Mouse (Mus musculus) midbrain, embryonic 11.5 days (tissue): Measurements from ENCODE around the gene Ndufa13. TPM values are rescaled to one million over a fixed set of nuclear protein-coding genes. Genes with fewer than 3 reads are reported as not detected.

ENCODE experiments used
- ATAC-seq: fragments of 200-750 bp; cut with Nextera tagmentation; 2 replicates; pipeline ENCODE4 v1.8.0; 2017; ENCODE audit warnings: moderate TSS enrichment, moderate library complexity; ENCODE audit not compliant: low FRiP score
- DNase-seq: peaks from one replicate; pipeline ENCODE4 v3.0.0; 2015; ENCODE audit warnings: low spot score; ENCODE audit errors: missing footprints
- H3K27ac ChIP-seq: fragments of 300-500 bp; sonication (generic); 2 replicates; pipeline ENCODE4 v1.5.1; 2014; ENCODE audit warnings: low read depth, low read length
- H3K27me3 ChIP-seq: fragments of 300-500 bp; sonication (generic); 2 replicates; pipeline ENCODE4 v1.6.1; 2014; ENCODE audit warnings: mild to moderate bottlenecking, low read length, moderate library complexity, mixed read lengths; ENCODE audit not compliant: control insufficient read depth, insufficient read depth
- H3K36me3 ChIP-seq: fragments of 300-500 bp; sonication (generic); 2 replicates; pipeline ENCODE4 v1.6.1; 2014; ENCODE audit warnings: mild to moderate bottlenecking, low read length, moderate library complexity, mixed read lengths; ENCODE audit not compliant: control insufficient read depth, insufficient read depth
- H3K4me1 ChIP-seq: fragments of 300-500 bp; sonication (generic); 2 replicates; pipeline ENCODE4 v1.6.1; 2014; ENCODE audit warnings: low read length; ENCODE audit not compliant: control insufficient read depth, insufficient read depth
- H3K4me2 ChIP-seq: fragments of 300-500 bp; sonication (generic); 2 replicates; pipeline ENCODE4 v1.6.1; 2014; ENCODE audit warnings: mild to moderate bottlenecking, moderate library complexity
- H3K4me3 ChIP-seq: fragments of 300-500 bp; sonication (generic); 2 replicates; pipeline ENCODE4 v1.5.1; 2014; ENCODE audit warnings: low read depth, low read length
- H3K9ac ChIP-seq: fragments of 300-500 bp; sonication (generic); 2 replicates; pipeline ENCODE4 v1.6.1; 2014; ENCODE audit warnings: low read length
- H3K9me3 ChIP-seq: fragments of 300-500 bp; sonication (generic); 2 replicates; pipeline ENCODE4 v1.6.1; 2016; ENCODE audit warnings: low read length; ENCODE audit not compliant: control insufficient read depth
- WGBS: fragments of 180-500 bp; shearing (Covaris S2); extraction: QIAGEN DNeasy Blood & Tissue Kit; methylation state at CpG from one replicate; pipeline ENCODE4 v1.1.7; 2014; 5-methylcytosine and 5-hydroxymethylcytosine counted together
- polyA plus RNA-seq: library from polyadenylated mRNA; unstranded; fragments of >200 nt; fragmentation: Nextera tagmentation; extraction: Ambion mirVana; gene quantifications from 2 replicates; pipeline ENCODE4 v1.2.1, GENCODE M21; 2014

Gene Ndufa13
- polyA plus RNA-seq, 1 experiment from 2014 or later = 172 TPM

DNA sequence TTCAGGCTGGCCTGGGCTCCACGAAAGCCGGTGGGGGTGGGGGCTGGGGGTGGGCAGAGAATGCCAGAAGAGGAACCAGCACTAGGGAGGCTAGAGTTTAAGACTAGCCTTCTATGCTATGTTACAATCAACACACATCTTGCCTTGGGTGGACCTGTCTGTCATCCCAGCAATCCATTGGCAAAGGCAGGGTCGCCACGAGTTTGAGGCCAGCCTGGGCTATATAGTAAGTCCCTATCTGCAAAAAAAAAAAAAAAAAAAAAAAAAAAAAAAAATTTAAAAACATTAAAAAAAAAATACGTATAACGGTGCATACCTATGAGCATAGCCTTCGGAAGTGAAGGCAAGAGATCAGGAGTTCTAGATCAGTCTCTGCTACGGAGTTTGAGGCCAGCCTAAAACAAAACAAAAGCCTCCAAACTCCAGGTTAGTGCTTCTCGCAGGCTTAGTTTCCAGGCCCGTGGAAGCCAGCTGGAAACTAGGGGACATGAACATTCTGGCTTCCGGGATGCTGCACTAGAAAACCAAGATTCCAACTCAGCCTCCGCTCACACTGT, 1.4 kb downstream of the Ndufa13 start:
- DNase-seq (no peak), ATAC-seq (0 out of 2 replicates have a peak, but pooled peaks have one; percentile 0)
- 24% methylated on average over 12 of the region's 12 CpGs for WGBS
- peak overlapping the region; percentile 76 for H3K27ac ChIP-seq
- H3K4me1 ChIP-seq = peaks cover 19% of the 10 kb centered on the region
- H3K9me3 ChIP-seq = no peaks in the 10 kb centered on the region
- H3K4me3 ChIP-seq = peak overlapping the region; percentile 77
- peak overlapping the region; percentile 85 for H3K9ac ChIP-seq
- no peaks in the 10 kb centered on the region for H3K27me3 ChIP-seq
- peak overlapping the region; percentile 57 for H3K4me2 ChIP-seq
- H3K36me3 ChIP-seq = no peaks in the 10 kb centered on the region

DNA sequence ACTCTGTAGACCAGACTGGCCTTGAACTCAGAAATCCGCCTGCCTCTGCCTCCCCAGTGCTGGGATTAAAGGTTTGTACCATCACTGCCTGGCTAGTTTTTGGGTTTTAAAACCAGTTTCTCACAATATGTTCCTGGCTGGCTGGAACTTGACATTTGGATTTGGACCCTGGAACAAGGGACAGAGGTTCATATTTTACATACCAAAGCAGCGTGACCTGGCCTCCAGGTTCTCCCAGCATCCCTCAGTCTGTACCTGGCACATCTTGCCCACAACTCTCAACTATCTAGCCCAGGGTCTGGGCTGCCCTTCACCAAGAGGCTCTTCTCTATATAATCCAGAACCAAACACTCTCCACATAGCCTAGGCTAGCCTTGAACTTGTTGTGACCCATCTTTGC, 2.5 kb downstream of the Ndufa13 start:
- WGBS = 91% methylated on average over 2 of the region's 2 CpGs
- H3K4me3 ChIP-seq = no peak overlapping the region
- ATAC-seq (no peak), DNase-seq (no peak)
- peaks cover 22% of the 10 kb centered on the region for H3K4me1 ChIP-seq
- no peak overlapping the region for H3K27ac ChIP-seq
- no peaks in the 10 kb centered on the region for H3K27me3 ChIP-seq
- H3K9ac ChIP-seq = no peak overlapping the region
- no peak overlapping the region for H3K4me2 ChIP-seq
- H3K9me3 ChIP-seq = no peaks in the 10 kb centered on the region
- H3K36me3 ChIP-seq = no peaks in the 10 kb centered on the region

DNA sequence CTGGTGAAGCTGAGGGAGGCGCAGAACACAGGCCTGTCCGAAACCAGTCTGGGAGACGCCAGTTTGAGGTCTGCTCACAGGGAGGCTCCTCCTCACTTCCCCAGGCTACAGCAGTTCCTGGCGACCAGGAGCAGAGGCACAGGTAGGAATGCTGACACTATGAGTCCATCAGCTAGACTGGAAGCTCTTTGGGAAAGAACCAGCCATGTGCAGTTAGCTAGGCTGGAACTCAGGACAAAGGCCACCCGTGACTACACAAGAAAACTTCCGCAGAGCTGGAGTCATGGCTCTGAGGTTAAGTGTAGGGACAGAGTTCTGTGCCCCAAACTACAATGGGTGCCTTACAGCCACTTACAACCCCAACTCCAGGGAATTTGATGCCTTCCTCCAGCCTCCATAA, 4.5 kb downstream of the Ndufa13 start:
- Histone ChIP-seq H3K27me3 (no peaks in the 10 kb centered on the region), H3K4me2 (no peak overlapping the region), H3K4me3 (no peak overlapping the region), H3K9me3 (no peaks in the 10 kb centered on the region), H3K4me1 (peaks cover 31% of the 10 kb centered on the region), H3K36me3 (no peaks in the 10 kb centered on the region; the same call in 1 of the 2 replicates), H3K27ac (no peak overlapping the region), H3K9ac (no peak overlapping the region; the same call in 1 of the 2 replicates)
- DNase-seq (no peak), ATAC-seq (no peak)
- 88% methylated on average over 6 of the region's 6 CpGs for WGBS

DNA sequence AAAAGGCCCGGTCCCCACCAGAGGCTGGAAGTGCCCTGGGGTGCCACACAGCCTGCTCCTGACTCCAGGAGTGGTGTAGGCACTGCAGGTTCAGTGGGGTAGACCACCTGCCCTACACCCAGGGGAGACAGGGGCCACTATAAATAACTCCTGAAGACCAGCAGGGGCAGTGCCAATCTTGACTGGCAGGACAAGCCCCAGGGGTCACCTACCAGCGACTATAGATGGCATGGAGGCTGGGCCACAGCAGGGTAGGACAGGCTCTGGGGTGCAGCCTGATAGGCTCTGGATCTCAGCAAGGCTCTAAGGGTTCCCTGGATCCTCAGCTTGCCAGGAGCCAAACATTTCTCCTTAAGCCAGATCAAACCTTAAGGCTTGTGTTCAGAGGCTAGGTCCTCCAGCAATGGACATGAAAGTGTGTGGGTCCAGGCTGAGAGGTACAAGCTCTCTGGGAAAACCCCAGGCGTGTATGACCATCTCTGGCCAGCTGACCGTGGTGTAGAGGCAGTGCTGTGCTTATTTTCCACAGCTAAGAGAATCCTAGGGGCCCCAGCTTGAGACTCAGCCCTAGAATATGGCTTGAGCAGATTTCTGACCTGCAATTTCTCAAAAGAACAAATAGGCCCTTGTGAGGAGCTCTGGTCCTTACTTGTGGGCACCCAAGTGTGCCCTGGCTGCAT, 6.4 kb downstream of the Ndufa13 start:
- Histone ChIP-seq H3K27me3 (no peaks in the 10 kb centered on the region), H3K4me2 (no peak overlapping the region), H3K36me3 (no peaks in the 10 kb centered on the region; the same call in 1 of the 2 replicates), H3K4me1 (peaks cover 27% of the 10 kb centered on the region), H3K4me3 (no peak overlapping the region), H3K9me3 (no peaks in the 10 kb centered on the region), H3K27ac (no peak overlapping the region), H3K9ac (no peak overlapping the region)
- ATAC-seq (no peak), DNase-seq (peak; percentile 71)
- 76% methylated on average over 4 of the region's 4 CpGs for WGBS

DNA sequence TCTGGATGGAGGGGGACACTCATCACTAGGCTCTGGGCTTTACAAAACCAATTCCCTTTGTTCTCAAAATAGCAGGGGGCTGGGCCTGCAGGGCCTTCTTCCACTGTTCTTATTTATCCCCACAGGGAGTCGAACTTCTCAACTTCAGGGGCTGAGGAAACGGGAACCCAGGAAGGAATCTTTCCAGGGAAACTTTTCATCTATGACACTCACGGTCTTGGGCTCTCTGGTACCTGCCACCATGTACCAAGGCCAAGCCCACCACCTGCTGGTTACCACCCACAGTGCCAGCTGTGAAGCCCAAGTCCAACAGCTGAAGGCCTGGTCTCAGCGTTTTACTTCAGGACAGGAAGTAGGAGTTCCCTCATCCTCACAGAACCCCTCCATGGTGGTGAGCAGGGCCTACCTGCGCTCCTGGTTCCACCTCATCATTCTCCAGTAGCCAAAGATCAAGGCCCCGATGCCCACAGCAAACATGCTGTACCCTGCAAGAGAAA, 7.5 kb downstream of the Ndufa13 start:
- Histone ChIP-seq H3K36me3 (no peaks in the 10 kb centered on the region; the same call in 1 of the 2 replicates), H3K9me3 (no peaks in the 10 kb centered on the region), H3K4me1 (peaks cover 21% of the 10 kb centered on the region), H3K27ac (no peak overlapping the region), H3K4me3 (no peak overlapping the region), H3K4me2 (no peak overlapping the region), H3K9ac (no peak overlapping the region), H3K27me3 (peaks cover 9% of the 10 kb centered on the region)
- ATAC-seq = no peak
- DNase-seq = peak; percentile 79
- WGBS = 47% methylated on average over 6 of the region's 6 CpGs

DNA sequence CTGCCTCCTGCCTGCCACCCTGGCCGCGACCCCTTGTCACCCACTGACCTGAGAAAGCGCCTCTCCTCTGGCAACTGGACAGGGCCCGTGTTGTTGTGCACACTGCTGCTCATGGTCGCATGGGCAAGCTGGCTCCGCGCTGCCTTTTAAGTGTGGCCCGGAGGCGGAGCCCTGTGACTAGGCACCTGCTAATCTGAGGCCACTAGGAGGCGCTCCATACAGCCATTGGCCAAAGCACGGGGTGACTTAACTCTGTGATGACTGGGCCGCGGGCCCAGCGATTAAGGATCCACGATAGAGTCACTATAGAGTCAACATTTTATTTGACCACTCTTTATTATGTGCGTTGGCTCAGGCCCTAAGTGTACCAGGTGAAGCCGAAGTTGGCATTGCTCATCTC, 8.5 kb downstream of the Ndufa13 start:
- no peak overlapping the region for H3K4me3 ChIP-seq
- WGBS = 31% methylated on average over 17 of the region's 17 CpGs
- H3K4me1 ChIP-seq = peaks cover 26% of the 10 kb centered on the region
- no peaks in the 10 kb centered on the region for H3K9me3 ChIP-seq
- H3K9ac ChIP-seq = no peak overlapping the region
- H3K27me3 ChIP-seq = peaks cover 19% of the 10 kb centered on the region
- ATAC-seq = peak; percentile 29
- H3K27ac ChIP-seq = no peak overlapping the region
- H3K36me3 ChIP-seq = no peaks in the 10 kb centered on the region; the same call in 1 of the 2 replicates
- no peak overlapping the region for H3K4me2 ChIP-seq
- DNase-seq = peak; percentile 92

DNA sequence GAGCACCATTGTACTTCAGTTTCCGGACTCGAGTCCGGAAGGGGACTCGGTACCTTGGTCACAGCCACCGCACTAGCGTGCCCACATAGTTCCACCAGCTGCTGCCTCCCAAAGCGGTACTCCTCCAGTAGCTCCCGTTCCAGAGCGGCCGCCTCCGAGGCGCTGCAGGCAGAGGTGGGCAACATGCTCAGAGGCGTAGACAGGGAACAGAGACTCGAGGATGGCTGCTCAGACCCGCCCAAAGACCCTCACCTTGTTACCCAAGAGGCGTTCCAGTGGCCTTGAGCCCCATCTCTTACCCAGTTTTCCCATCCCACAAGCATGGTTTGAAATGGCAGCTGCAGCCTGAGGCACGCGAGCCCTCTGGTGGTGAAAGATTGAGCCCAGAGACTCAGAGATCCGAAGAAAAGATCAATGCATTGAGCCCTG, 11.5 kb downstream of the Ndufa13 start:
- Histone ChIP-seq H3K27me3 (peaks cover 50% of the 10 kb centered on the region), H3K4me3 (no peak overlapping the region), H3K9ac (no peak overlapping the region), H3K9me3 (no peaks in the 10 kb centered on the region), H3K4me2 (no peak overlapping the region), H3K4me1 (peaks cover 34% of the 10 kb centered on the region), H3K27ac (no peak overlapping the region), H3K36me3 (no peaks in the 10 kb centered on the region; the same call in 1 of the 2 replicates)
- peak; percentile 93 for DNase-seq
- ATAC-seq = no peak
- WGBS = 37% methylated on average over 19 of the region's 19 CpGs

DNA sequence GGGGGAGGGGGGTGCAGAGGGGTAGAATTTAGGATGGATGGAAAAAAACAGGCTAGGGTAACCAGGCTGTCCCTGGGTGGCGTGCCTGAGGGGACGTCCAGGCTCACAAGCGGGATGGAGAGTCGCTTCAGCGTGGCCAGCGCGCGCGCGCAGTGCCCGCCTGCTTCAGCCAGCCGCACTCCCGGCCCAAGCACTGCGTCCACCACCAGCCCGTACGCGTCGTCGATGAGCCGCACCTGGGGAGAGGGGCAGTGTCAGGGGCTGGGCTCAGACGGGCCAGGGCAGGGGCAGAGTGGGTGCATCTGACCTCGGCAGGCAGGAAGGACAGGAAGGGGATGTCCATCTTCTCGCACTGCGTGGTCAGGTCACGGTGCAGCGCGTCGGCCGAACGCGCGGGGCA, 13.5 kb downstream of the Ndufa13 start:
- H3K4me2 ChIP-seq = no peak overlapping the region
- no peaks in the 10 kb centered on the region for H3K9me3 ChIP-seq
- H3K36me3 ChIP-seq = no peaks in the 10 kb centered on the region; the same call in 1 of the 2 replicates
- H3K27me3 ChIP-seq = peaks cover 69% of the 10 kb centered on the region
- 5% methylated on average over 32 of the region's 32 CpGs for WGBS
- peak overlapping the region; percentile 1 for H3K4me3 ChIP-seq
- peak; percentile 87 for DNase-seq
- H3K27ac ChIP-seq = no peak overlapping the region
- ATAC-seq = peak; percentile 7; the same call in 1 of the 2 replicates
- H3K4me1 ChIP-seq = peaks cover 25% of the 10 kb centered on the region
- no peak overlapping the region for H3K9ac ChIP-seq

DNA sequence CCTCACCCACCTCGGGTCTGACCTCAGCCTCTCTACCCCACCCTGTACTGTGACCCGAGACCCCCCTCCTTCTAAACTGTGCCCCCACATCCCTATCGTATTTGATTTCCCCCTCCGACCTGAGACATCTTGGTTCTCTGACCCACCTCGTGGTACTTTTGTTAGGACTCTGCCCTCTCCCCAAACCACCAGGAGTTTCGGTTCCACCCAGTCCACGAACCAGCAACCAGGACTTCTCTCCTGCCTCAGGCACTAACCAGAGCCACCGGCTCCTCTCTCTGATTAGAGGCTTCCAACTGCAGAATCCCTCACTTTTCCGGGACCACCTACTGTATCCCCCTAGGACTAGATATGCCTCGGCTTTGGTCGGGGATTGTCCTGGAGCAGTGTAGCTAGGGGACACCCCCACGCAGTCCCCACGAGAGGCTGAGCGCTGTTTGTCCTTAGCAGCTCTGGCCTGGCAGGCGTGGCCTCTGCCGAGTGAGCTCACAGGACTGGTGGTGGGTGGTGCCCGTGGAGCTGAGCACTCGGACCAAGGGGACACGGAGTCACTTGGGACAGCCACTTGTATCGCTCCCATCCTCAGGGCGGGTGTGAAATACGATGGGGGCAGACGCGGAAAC, 14.0 kb downstream of the Ndufa13 start:
- ATAC-seq (no peak), DNase-seq (peak; percentile 93)
- peak overlapping the region; percentile 14 for H3K4me3 ChIP-seq
- no peaks in the 10 kb centered on the region for H3K9me3 ChIP-seq
- H3K4me1 ChIP-seq = peaks cover 20% of the 10 kb centered on the region
- no peak overlapping the region for H3K4me2 ChIP-seq
- 9% methylated on average over 24 of the region's 24 CpGs for WGBS
- no peak overlapping the region for H3K9ac ChIP-seq
- H3K36me3 ChIP-seq = no peaks in the 10 kb centered on the region
- no peak overlapping the region for H3K27ac ChIP-seq
- peaks cover 74% of the 10 kb centered on the region for H3K27me3 ChIP-seq
